Mouse (Mus musculus): Measurements from ENCODE around the gene Mef2d. TPM values are rescaled to one million over a fixed set of nuclear protein-coding genes. Genes with fewer than 3 reads are reported as not detected.

Gene Mef2d
- polyA plus RNA-seq, 1 experiment, result 119 TPM

GRCm38 (mm10) chr3:88106126-88106525 lies 36.0 kb upstream of the Mef2d start:
- WGBS, result 98% methylated on average over 4 of the region's 4 CpGs
- Histone ChIP-seq H3K4me1 (ENCODE audit: control insufficient read depth, insufficient read depth, insufficient read length) (no peaks in the 10 kb centered on the region), H3K4me3 (ENCODE audit: extremely low read depth, insufficient read depth, insufficient read length) (no peak overlapping the region), H3K27ac (ENCODE audit: insufficient read depth, low read length) (no peak overlapping the region), H3K36me3 (ENCODE audit: control insufficient read depth, insufficient read depth, low read length) (no peaks in the 10 kb centered on the region), H3K27me3 (ENCODE audit: control insufficient read depth, insufficient read depth, low read length) (no peaks in the 10 kb centered on the region)
- DNase-seq (ENCODE audit: low read depth in 1 of 2, low spot score in 2 of 2), result no peak
- TF ChIP-seq POLR2A (IDR thresholded peaks at IDR 0.05; ENCODE audit: low read depth, low read length) (no peak), CTCF (IDR thresholded peaks at IDR 0.05; ENCODE audit: extremely low read depth, insufficient read depth, insufficient read length, insufficient replicate concordance) (no peak)

GRCm38 (mm10) chr3:88109126-88109525 lies 33.0 kb upstream of the Mef2d start:
- TF ChIP-seq POLR2A (IDR thresholded peaks at IDR 0.05; ENCODE audit: low read depth, low read length) (no peak), CTCF (IDR thresholded peaks at IDR 0.05; ENCODE audit: extremely low read depth, insufficient read depth, insufficient read length, insufficient replicate concordance) (no peak)
- no peak for DNase-seq (ENCODE audit: low read depth in 1 of 2, low spot score in 2 of 2)
- Histone ChIP-seq H3K27me3 (ENCODE audit: control insufficient read depth, insufficient read depth, low read length) (no peaks in the 10 kb centered on the region), H3K36me3 (ENCODE audit: control insufficient read depth, insufficient read depth, low read length) (no peaks in the 10 kb centered on the region), H3K4me3 (ENCODE audit: extremely low read depth, insufficient read depth, insufficient read length) (no peak overlapping the region), H3K4me1 (ENCODE audit: control insufficient read depth, insufficient read depth, insufficient read length) (no peaks in the 10 kb centered on the region), H3K27ac (ENCODE audit: insufficient read depth, low read length) (no peak overlapping the region)
- WGBS, result 90% methylated on average over 6 of the region's 6 CpGs

- no peaks in the 10 kb centered on the region for H3K27me3 ChIP-seq (ENCODE audit: control insufficient read depth, insufficient read depth, low read length)
- 94% methylated on average over 12 of the region's 12 CpGs for WGBS
- no peaks in the 10 kb centered on the region for H3K4me1 ChIP-seq (ENCODE audit: control insufficient read depth, insufficient read depth, insufficient read length)
- DNase-seq (ENCODE audit: low read depth in 1 of 2, low spot score in 2 of 2), result no peak
- no peaks in the 10 kb centered on the region for H3K36me3 ChIP-seq (ENCODE audit: control insufficient read depth, insufficient read depth, low read length)
- H3K27ac ChIP-seq (ENCODE audit: insufficient read depth, low read length), result no peak overlapping the region
- H3K4me3 ChIP-seq (ENCODE audit: extremely low read depth, insufficient read depth, insufficient read length), result no peak overlapping the region
- TF ChIP-seq CTCF (IDR thresholded peaks at IDR 0.05; ENCODE audit: extremely low read depth, insufficient read depth, insufficient read length, insufficient replicate concordance) (no peak), POLR2A (IDR thresholded peaks at IDR 0.05; ENCODE audit: low read depth, low read length) (no peak)
Observed at GRCm38 (mm10) chr3:88114396-88114795, 27.8 kb upstream of the Mef2d start.

- WGBS, result 88% methylated on average over 19 of the region's 19 CpGs
- no peak overlapping the region for H3K27ac ChIP-seq (ENCODE audit: insufficient read depth, low read length)
- no peak for DNase-seq (ENCODE audit: low read depth in 1 of 2, low spot score in 2 of 2)
- H3K27me3 ChIP-seq (ENCODE audit: control insufficient read depth, insufficient read depth, low read length), result no peaks in the 10 kb centered on the region
- H3K36me3 ChIP-seq (ENCODE audit: control insufficient read depth, insufficient read depth, low read length), result no peaks in the 10 kb centered on the region
- H3K4me1 ChIP-seq (ENCODE audit: control insufficient read depth, insufficient read depth, insufficient read length), result no peaks in the 10 kb centered on the region
- no peak for TF ChIP-seq CTCF (IDR thresholded peaks at IDR 0.05; ENCODE audit: extremely low read depth, insufficient read depth, insufficient read length, insufficient replicate concordance)
- H3K4me3 ChIP-seq (ENCODE audit: extremely low read depth, insufficient read depth, insufficient read length), result no peak overlapping the region
Observed at GRCm38 (mm10) chr3:88120117-88120651, 22.0 kb upstream of the Mef2d start.

GRCm38 (mm10) chr3:88121164-88122131 lies 20.7 kb upstream of the Mef2d start:
- Histone ChIP-seq H3K4me1 (ENCODE audit: control insufficient read depth, insufficient read depth, insufficient read length) (no peaks in the 10 kb centered on the region), H3K36me3 (ENCODE audit: control insufficient read depth, insufficient read depth, low read length) (no peaks in the 10 kb centered on the region), H3K27ac (ENCODE audit: insufficient read depth, low read length) (no peak overlapping the region), H3K4me3 (ENCODE audit: extremely low read depth, insufficient read depth, insufficient read length) (no peak overlapping the region), H3K27me3 (ENCODE audit: control insufficient read depth, insufficient read depth, low read length) (no peaks in the 10 kb centered on the region)
- no peak for DNase-seq (ENCODE audit: low read depth in 1 of 2, low spot score in 2 of 2)
- TF ChIP-seq POLR2A (IDR thresholded peaks at IDR 0.05; ENCODE audit: low read depth, low read length), result no peak
- TF ChIP-seq CTCF (IDR thresholded peaks at IDR 0.05; ENCODE audit: extremely low read depth, insufficient read depth, insufficient read length, insufficient replicate concordance), result no peak
- 96% methylated on average over 14 of the region's 14 CpGs for WGBS

GRCm38 (mm10) chr3:88125195-88125594 lies 17.0 kb upstream of the Mef2d start:
- Histone ChIP-seq H3K4me3 (ENCODE audit: extremely low read depth, insufficient read depth, insufficient read length) (no peak overlapping the region), H3K4me1 (ENCODE audit: control insufficient read depth, insufficient read depth, insufficient read length) (no peaks in the 10 kb centered on the region), H3K36me3 (ENCODE audit: control insufficient read depth, insufficient read depth, low read length) (no peaks in the 10 kb centered on the region), H3K27ac (ENCODE audit: insufficient read depth, low read length) (no peak overlapping the region), H3K27me3 (ENCODE audit: control insufficient read depth, insufficient read depth, low read length) (no peaks in the 10 kb centered on the region)
- WGBS, result 74% methylated on average over 4 of the region's 4 CpGs
- TF ChIP-seq CTCF (IDR thresholded peaks at IDR 0.05; ENCODE audit: extremely low read depth, insufficient read depth, insufficient read length, insufficient replicate concordance) (no peak), POLR2A (IDR thresholded peaks at IDR 0.05; ENCODE audit: low read depth, low read length) (no peak)
- DNase-seq (ENCODE audit: low read depth in 1 of 2, low spot score in 2 of 2), result no peak

GRCm38 (mm10) chr3:88126181-88126580 lies 16.0 kb upstream of the Mef2d start:
- no peak for TF ChIP-seq CTCF (IDR thresholded peaks at IDR 0.05; ENCODE audit: extremely low read depth, insufficient read depth, insufficient read length, insufficient replicate concordance)
- no peak for TF ChIP-seq POLR2A (IDR thresholded peaks at IDR 0.05; ENCODE audit: low read depth, low read length)
- Histone ChIP-seq H3K4me3 (ENCODE audit: extremely low read depth, insufficient read depth, insufficient read length) (no peak overlapping the region), H3K27me3 (ENCODE audit: control insufficient read depth, insufficient read depth, low read length) (no peaks in the 10 kb centered on the region), H3K27ac (ENCODE audit: insufficient read depth, low read length) (no peak overlapping the region), H3K36me3 (ENCODE audit: control insufficient read depth, insufficient read depth, low read length) (no peaks in the 10 kb centered on the region), H3K4me1 (ENCODE audit: control insufficient read depth, insufficient read depth, insufficient read length) (no peaks in the 10 kb centered on the region)
- DNase-seq (ENCODE audit: low read depth in 1 of 2, low spot score in 2 of 2), result no peak
- WGBS, result 87% methylated on average over 7 of the region's 7 CpGs

Measured in spleen, adult 2 months (tissue).